Mouse (Mus musculus): ENCODE data around the gene Mrtfb. TPM values are rescaled to one million over a fixed set of nuclear protein-coding genes. Genes with fewer than 3 reads are reported as not detected.

The Mrtfb gene
- total RNA-seq, 1 experiment from 2014 or later, result 4.6 TPM

DNA sequence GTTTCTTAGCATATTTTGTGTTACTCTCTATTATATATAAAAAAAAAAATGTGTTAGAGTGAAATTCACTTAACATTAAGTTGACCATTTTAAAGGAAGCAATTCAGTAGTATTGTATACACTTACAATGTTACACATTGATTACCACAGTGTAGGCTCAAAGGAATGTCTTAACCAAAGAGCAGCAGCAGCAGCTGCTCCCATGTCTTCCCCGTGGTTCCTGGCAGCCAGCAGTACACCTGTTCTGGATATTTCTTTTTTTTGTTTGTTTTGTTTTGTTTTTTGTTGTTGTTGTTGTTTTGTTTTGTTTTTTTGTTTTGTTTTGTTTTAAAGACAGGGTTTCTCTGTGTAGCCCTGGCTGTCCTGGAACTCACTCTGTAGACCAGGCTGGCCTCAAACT is 112.4 kb downstream of the Mrtfb start:
- no peak for ATAC-seq (replicated peaks; ENCODE audit: insufficient number of reproducible peaks, low FRiP score, low TSS enrichment, poor library complexity, severe bottlenecking)

DNA sequence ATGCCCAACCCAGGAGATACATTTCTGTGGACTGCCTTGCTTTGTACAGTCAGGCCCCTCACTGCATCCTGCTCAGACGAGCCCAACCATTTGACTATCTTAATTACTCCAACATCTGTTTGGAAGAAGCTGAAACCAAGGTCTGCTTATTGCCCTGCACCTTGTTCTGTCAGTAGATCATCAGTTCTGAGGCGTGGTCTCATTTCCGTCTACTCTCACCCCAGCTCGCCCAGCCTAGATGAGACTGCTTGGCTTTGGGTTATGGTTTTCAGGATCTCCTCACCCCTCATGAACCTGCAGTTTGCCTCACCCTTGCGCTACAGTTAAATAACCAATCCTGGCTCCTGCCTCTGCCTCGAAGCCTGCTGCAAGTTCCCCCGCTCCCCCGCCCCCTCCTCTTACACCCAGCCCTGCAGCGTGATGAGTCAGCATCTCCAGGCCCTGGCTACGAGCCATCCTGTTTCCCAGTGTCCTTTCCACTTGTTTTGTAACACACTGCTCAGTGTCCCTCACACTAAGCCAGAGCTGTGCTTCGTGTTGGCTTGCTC is 115.5 kb downstream of the Mrtfb start:
- no peak for ATAC-seq (replicated peaks; ENCODE audit: insufficient number of reproducible peaks, low FRiP score, low TSS enrichment, poor library complexity, severe bottlenecking)

DNA sequence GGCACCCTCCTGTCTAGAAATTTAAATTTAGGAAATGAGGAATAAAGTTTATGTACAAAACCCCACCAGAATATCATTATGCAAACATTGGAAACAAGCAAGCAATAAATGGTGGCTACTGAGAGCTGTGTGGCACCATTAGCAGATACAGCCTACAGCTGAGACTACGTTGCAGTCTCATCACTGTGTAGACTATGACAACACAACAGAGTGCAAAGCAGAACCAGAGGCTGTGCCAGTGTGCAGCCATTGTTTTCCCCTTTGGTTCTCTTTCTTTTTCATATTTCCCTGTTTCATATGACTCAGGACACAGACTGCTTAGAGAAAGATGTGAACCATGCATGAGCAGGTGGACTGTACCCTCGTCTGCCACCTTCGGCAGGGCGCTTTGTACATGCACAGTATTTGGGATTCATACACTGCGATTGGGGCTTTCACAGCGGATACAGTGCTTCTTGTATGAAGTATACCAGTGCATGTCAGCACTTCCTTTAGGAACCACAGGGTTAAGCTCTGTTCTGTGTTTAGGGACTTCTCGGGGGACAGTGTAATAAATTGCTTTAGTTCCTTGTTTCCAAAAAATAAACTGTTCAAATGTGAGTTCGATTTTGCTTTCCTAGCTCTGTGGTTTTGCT is 116.7 kb downstream of the Mrtfb start:
- ATAC-seq (replicated peaks; ENCODE audit: insufficient number of reproducible peaks, low FRiP score, low TSS enrichment, poor library complexity, severe bottlenecking), result no peak

DNA sequence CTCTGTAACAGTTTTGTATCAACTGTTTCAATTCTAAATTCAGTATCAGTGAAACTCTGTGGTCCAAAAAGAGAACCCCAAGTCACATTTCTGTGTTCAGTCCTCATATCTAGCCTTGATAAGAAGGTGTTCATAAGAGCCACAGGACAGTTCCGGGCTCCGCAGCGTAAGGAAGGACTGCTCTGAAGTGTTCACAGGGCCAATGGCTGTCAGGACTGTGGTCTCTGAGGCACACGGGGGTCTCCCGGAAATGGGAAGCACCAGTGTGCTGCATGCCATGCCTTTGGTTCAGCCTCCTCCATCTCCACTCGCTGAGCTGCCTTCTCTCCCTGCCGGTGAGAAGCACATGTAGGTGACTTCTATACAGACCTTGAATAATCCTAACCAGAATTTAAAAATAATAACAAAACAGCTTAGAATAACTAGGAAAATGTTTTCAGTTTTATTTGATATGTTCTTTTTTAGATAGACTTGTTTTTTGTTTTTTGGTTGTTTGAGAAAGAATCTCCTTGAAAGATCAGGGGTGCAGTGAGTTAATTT is 120.7 kb downstream of the Mrtfb start:
- ATAC-seq (replicated peaks; ENCODE audit: insufficient number of reproducible peaks, low FRiP score, low TSS enrichment, poor library complexity, severe bottlenecking), result no peak

DNA sequence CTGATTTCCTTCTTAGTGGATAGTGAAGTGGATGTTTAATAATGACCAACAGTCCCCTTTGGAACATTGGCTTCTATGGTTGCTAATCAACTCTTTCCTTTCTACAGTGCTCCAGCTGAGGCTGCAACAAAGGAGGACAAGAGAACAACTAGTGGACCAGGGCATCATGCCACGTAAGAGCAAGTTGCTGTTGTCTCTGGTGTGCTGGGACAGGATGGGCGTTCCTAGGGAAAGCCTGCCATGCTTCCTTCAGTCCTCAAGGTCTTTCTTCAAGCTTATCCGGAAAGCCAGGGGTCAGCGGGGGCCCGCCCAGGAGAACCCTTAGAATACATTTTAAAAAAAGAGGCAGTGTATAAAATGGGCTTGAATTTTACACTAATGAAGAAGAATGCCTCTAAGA is 121.9 kb downstream of the Mrtfb start:
- ATAC-seq (replicated peaks; ENCODE audit: insufficient number of reproducible peaks, low FRiP score, low TSS enrichment, poor library complexity, severe bottlenecking), result no peak

DNA sequence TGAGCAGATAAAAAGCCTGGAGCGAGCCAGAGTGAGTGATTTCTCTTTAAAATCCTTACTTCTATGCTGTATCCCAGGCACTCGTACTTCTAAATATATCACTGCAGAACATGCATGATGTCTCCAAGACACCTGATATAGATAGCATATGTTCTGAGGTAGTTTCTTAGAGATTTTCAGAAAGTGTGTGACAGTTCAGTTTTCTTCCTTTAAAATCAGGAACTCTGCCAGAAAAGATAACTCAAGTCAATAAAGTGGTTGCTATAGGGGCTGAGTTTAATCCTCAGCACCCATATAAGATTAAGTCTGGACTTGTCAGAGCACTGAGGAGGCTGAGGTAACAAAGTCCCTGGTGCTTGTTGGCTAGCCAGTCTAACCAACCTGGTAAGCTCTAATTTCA is 123.6 kb downstream of the Mrtfb start:
- no peak for ATAC-seq (replicated peaks; ENCODE audit: insufficient number of reproducible peaks, low FRiP score, low TSS enrichment, poor library complexity, severe bottlenecking)

DNA sequence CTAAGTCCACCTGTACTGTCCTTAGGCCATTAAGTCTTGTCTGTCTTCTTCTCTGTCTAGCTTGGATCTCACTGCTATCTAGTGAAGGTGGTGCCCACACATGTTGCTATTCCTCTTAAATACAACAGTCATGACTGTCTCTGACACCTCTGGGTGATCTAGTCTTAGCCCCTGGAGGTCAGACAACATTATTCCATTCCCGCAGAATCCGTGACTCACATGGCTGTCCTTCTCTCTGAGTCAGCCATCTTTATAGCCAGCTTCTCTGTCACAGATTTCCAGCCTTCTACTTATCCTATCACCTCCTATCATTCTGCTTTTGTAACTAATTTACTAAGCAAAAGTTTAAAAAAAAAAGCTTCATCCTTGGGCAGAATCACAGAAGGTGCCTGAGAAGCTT is 125.5 kb downstream of the Mrtfb start:
- ATAC-seq (replicated peaks; ENCODE audit: insufficient number of reproducible peaks, low FRiP score, low TSS enrichment, poor library complexity, severe bottlenecking), result no peak

DNA sequence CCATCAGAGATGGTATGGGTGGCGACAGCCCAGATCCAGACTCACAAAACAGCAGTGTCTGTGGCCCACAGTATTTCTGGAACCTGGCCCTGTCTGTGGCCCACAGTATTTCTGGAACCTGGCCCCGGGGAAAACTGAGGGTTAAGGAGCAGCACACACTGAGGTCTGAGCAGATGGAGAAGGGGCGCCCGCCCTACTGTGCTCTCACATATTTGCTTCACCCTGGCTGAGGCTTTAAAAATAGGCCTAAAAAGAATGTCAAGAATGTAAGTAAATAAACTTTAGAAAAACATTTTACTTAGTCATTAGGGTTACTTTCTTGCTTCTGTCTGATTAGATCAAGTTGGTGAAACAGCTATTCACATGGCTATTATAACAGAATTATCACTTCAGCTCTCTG is 131.0 kb downstream of the Mrtfb start:
- no peak for ATAC-seq (replicated peaks; ENCODE audit: insufficient number of reproducible peaks, low FRiP score, low TSS enrichment, poor library complexity, severe bottlenecking)

DNA sequence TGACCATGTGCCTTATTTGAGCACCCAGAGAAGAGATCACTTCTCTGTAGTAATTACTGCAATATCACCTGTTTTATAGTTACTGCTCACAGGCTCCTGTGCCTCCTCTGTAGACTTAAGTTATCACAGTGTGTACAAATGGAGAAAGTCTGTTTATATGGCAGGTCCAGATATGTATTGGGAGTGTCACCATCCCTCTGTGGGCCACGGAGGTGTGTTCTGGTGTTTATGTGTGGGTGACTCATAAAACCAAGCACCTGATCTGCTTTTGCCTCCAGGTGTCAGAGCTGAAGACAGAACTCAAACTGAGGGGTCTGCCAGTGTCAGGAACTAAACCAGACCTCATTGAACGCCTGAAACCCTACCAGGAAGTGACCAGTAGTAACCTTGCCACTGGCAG is 144.1 kb downstream of the Mrtfb start:
- no peak for ATAC-seq (replicated peaks; ENCODE audit: insufficient number of reproducible peaks, low FRiP score, low TSS enrichment, poor library complexity, severe bottlenecking)

DNA sequence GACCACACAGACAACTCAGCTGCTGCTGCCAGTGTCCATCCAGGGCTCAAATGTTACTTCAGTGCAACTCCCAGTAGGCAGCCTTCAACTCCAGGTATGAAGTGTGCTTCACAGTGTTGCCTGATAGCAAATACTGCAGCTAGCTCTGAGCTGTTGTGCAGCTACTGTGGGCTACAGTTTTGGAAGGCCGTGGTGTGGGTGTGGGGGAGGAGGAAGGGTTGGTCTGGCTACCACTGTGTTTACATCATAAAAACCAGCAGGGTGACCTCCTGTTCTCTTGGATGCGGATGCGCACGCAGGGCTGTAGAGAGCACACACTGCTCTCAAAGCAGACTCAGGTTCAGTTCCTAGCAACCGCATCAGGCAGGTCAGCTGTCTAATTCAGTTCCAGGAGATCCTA is 145.3 kb downstream of the Mrtfb start:
- no peak for ATAC-seq (replicated peaks; ENCODE audit: insufficient number of reproducible peaks, low FRiP score, low TSS enrichment, poor library complexity, severe bottlenecking)

DNA sequence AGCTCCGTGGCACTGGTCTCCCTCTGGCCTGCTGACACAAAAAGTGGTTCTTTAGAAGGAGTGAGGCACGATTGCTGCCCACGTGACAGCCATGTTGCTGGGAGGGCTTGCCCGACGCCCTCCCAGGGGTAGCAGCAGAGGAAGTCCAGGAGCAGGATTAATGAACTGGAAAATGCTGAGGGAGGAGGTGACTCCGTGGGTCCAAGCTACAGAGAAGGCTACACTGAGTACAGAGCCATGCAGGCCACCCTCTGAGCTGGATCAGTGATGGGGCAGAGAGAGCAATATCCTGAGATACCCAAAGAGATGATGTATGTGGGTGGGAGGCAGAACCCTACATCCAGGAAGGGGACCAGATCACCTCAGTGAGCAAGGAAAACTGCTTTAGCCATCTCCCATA is 148.4 kb downstream of the Mrtfb start:
- ATAC-seq (replicated peaks; ENCODE audit: insufficient number of reproducible peaks, low FRiP score, low TSS enrichment, poor library complexity, severe bottlenecking), result no peak

DNA sequence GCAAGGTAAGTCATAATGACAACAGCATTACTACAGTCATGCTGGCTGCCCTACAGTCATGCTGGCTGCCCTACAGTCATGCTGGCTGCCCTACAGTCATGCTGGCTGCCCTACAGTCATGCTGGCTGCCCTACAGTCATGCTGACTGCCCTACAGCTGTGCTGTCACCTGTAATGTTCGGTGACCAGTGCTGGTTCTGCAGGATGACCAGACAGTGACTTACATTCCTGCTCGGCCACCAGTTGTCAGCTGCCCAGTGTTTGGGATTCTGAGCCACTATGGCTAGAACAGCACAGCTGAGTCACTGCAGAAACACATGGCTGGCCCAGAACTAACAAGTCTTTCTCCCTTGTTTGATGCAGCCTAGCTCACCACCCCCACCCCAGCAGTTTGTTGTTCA is 149.1 kb downstream of the Mrtfb start:
- ATAC-seq (replicated peaks; ENCODE audit: insufficient number of reproducible peaks, low FRiP score, low TSS enrichment, poor library complexity, severe bottlenecking), result no peak

DNA sequence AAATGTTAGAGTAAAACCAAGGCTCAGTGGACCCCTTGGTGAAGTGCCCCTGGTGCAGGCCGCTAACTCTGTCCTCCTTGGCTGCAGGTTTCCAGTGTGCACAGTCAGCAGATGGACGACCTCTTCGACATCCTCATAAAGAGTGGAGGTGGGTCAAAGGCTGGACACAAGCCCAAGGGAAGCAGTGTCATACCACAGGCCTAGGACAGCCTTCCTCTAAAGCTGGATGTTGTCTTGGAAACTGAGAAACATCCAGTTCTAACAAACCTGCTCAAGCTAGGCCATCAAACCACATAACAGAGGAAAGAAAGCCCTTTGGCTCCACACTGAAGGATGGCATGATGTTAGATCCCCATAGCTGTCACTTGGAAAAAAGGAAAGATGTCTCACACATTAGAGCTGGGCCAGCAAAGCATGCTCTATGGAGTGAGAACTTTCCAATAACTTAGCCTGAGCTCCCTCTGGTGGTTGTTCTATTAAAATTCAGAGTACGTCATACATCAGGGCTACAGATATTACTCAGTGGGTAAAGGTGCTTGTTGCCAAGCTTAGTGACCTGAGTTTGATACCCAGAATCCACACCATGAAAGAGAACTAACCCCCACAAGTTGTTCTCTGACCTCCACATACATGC is 153.4 kb downstream of the Mrtfb start:
- ATAC-seq (replicated peaks; ENCODE audit: insufficient number of reproducible peaks, low FRiP score, low TSS enrichment, poor library complexity, severe bottlenecking), result no peak

DNA sequence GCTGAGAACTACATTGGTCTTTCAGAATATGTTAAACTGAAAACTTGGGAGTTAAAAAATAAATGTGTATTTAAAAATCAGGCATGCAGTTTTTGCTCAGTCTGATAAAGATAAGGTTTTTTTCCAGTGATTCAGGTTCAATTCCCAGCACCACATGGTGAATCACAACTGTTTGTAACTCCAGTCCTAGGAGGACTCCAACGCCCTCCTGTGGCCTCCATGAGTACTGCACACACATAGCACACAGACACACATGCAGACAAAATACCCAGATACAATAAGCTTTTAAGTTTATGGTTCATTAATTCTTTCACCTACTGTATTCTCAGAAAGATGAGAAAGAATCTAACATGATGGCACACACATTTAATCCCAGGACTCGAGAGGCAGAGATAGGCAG is 154.5 kb downstream of the Mrtfb start:
- no peak for ATAC-seq (replicated peaks; ENCODE audit: insufficient number of reproducible peaks, low FRiP score, low TSS enrichment, poor library complexity, severe bottlenecking)

DNA sequence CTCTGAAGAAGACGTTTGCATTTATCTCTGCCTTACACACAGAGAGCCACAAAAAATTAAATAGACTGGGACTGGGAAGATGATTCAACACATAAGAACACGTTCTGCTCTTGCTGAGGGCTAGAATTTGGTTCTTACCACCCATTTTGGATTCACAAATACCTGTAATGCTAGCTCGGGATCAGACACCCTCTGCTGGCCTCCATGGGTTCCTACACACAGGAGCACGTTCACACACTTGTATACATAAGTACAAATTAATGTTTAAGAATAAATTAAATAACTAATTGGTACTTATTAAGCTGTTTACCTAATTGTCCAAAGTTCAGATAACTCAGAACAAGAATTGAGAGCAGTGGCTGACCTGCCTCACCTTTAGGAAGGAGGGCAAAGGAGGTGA is 155.2 kb downstream of the Mrtfb start:
- ATAC-seq (replicated peaks; ENCODE audit: insufficient number of reproducible peaks, low FRiP score, low TSS enrichment, poor library complexity, severe bottlenecking), result no peak

DNA sequence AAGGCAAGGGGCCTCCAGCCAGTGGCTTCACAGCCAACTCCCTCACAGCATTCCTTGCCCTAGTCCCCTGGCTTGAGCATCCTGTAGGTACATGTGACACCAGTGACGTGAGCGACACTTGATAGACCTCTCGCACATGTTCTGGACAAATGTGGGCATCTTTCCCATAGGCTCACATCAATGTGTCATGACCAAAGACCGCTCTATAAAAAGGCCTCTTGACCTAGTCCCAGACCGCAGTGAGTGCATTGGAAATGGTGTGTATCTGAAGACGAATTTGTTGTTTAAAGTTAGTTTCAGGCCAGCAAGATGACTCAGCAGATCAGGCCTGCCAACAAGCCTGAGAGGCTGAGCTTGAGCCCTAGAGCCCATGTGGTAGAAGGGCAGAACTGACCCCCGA is 158.3 kb downstream of the Mrtfb start:
- no peak for ATAC-seq (replicated peaks; ENCODE audit: insufficient number of reproducible peaks, low FRiP score, low TSS enrichment, poor library complexity, severe bottlenecking)

DNA sequence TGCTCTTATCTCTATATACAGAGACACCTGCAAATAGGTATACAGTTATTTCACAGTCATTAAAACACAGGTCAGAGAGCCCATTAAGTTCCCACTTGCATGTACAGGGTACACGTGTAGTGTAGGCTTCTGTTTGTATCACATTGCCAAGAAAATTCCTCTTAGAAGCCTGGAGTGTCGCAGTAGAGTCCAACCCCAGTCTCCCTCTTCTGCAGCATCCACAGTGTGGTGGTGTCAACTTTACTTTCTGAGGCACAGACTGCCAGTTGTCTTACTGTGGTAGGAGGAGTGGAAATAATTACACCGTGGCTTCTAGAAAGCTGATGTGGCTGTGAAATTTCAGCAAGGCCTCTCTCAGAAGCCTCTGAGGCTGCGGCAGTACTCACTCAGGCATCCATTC is 158.7 kb downstream of the Mrtfb start:
- ATAC-seq (replicated peaks; ENCODE audit: insufficient number of reproducible peaks, low FRiP score, low TSS enrichment, poor library complexity, severe bottlenecking), result no peak

DNA sequence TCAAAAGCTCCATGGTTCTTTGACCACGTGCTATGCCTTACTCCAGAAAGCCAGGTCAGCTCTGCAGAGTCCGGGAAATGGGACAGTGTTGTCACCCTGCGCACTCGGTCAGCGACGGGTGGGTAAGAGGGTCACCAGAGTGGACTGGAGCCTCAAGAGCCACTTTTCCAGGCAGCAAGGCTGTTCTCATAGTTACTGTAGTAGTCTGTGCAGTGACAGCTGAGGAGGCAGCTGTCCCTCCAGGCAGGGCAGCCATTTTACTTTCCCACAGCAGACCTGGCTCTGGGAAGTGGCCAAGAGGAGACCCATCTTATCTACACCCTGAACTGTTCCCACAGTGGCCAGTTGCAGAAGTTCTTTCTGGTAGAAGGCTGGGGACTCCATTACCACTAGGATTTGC is 159.2 kb downstream of the Mrtfb start:
- ATAC-seq (replicated peaks; ENCODE audit: insufficient number of reproducible peaks, low FRiP score, low TSS enrichment, poor library complexity, severe bottlenecking), result no peak

DNA sequence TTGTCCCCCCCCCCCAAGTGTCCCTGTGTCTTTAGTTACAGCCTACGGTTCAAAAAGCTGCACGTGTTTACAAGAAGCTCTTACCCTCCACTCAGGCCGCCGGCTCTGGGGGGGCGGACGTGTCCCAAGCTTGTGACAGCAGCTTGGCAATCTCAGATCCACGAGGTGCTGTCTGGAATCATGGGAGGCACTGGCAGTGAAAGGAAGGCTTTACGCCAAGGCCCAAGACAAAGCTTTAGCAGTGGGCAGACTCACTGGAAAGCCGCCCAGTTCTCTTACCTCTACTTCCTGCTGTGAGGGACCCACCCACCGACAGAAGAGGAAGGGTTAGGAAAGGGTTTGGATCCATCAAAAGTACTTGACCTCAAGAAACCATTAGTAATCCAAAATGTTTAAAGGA is 160.2 kb downstream of the Mrtfb start:
- ATAC-seq (replicated peaks; ENCODE audit: insufficient number of reproducible peaks, low FRiP score, low TSS enrichment, poor library complexity, severe bottlenecking), result no peak

DNA sequence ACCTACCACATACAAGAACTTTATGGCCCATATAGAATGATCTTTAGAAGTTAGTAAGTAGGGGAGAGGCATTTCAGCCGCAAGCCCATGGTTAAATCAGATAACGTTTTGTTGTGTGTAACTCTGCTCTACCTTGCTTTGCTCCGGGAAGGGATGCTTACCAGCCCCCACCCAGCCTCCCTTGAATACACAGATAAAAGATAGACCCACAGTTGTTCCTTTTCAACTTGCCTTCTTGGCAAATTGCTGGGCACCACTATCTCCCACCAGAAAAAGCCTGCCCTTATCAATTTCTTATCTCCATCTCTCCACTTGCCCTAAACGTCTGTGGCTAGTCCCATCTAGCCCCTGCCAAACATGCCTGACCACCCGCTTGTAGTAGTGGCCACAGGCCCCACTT is 161.6 kb downstream of the Mrtfb start:
- no peak for ATAC-seq (replicated peaks; ENCODE audit: insufficient number of reproducible peaks, low FRiP score, low TSS enrichment, poor library complexity, severe bottlenecking)

All from monocyte, adult 5-6 weeks (primary cell).